In genomic region chr5:72866260-72866905, GRCm38 (mm10) we compare ENCODE assay signal across 15 mouse cellular contexts. TPM values are rescaled to one million over a fixed set of nuclear protein-coding genes. Genes with fewer than 3 reads are reported as not detected.
A peak's percentile ranks its signal among the peaks of the same experiment; 100 is the strongest.
DNase-seq lines count a peak whose midpoint lies in the region; ATAC-seq and TF ChIP-seq lines count a peak whose summit lies in the region.
"Had no signal": no experiment of that assay in that cellular context is flagged by ENCODE, and none has a peak within 500 bp of the region (broad histone marks: within the 10 kb centered on the region; RNA-seq: fewer than 3 reads in every experiment).

No protein-coding gene starts in this region.

- H3K4me2 ChIP-seq in hindbrain, embryonic 13.5 days, result peak overlapping the region; percentile 68; the same call in 1 of the 2 replicates
- no peak overlapping the region for H3K4me2 ChIP-seq in hindbrain, embryonic 12.5 days (replicated peaks)
- H3K4me2 ChIP-seq in midbrain, embryonic 14.5 days (ENCODE audit: low read length), result peak overlapping the region; percentile 9; the same call in 1 of the 2 replicates
- no peak overlapping the region for H3K4me2 ChIP-seq in midbrain, embryonic 13.5 days (replicated peaks)
- peak overlapping the region; percentile 84 for H3K4me2 ChIP-seq in intestine, postnatal 0 days (replicated peaks; ENCODE audit: low read depth)
- H3K4me2 ChIP-seq in stomach, postnatal 0 days (replicated peaks; ENCODE audit: low read depth), result peak overlapping the region; percentile 92; the same call in 1 of the 2 replicates
- no peak overlapping the region for H3K4me2 ChIP-seq in forebrain, embryonic 16.5 days (ENCODE audit: low read length)
- H3K4me2 ChIP-seq: limb, embryonic 12.5 days had no signal

- 54% methylated on average over 6 of the region's 6 CpGs for WGBS in hindbrain, embryonic 13.5 days
- WGBS in hindbrain, embryonic 12.5 days, result 49% methylated on average over 6 of the region's 6 CpGs
- WGBS in midbrain, embryonic 14.5 days, result 55% methylated on average over 6 of the region's 6 CpGs
- 54% methylated on average over 6 of the region's 6 CpGs for WGBS in midbrain, embryonic 13.5 days
- 28% methylated on average over 6 of the region's 6 CpGs for whole genome bisulfite sequencing in intestine, postnatal 0 days
- WGBS in stomach, postnatal 0 days, result 64% methylated on average over 6 of the region's 6 CpGs
- 67% methylated on average over 6 of the region's 6 CpGs for WGBS in forebrain, embryonic 16.5 days

- no peak overlapping the region for H3K4me3 ChIP-seq in hindbrain, embryonic 13.5 days
- H3K4me3 ChIP-seq in hindbrain, embryonic 12.5 days, result no peak overlapping the region
- no peak overlapping the region for H3K4me3 ChIP-seq in midbrain, embryonic 14.5 days (replicated peaks; ENCODE audit: low read depth, low read length)
- H3K4me3 ChIP-seq in midbrain, embryonic 13.5 days (replicated peaks), result no peak overlapping the region
- peak overlapping the region; percentile 56; the same call in 1 of the 2 replicates for H3K4me3 ChIP-seq in intestine, postnatal 0 days (ENCODE audit: low read depth, low read length)
- no peak overlapping the region for H3K4me3 ChIP-seq in stomach, postnatal 0 days (ENCODE audit: low read depth, low read length)
- no peak overlapping the region for H3K4me3 ChIP-seq in forebrain, embryonic 16.5 days (replicated peaks; ENCODE audit: low read length)
- H3K4me3 ChIP-seq: myocyte had no signal

- ATAC-seq in hindbrain, embryonic 13.5 days (ENCODE audit: low FRiP score), result no peak
- no peak for ATAC-seq in hindbrain, embryonic 12.5 days (ENCODE audit: low FRiP score)
- no peak for ATAC-seq in midbrain, embryonic 14.5 days (ENCODE audit: low FRiP score, low TSS enrichment)
- no peak for ATAC-seq in midbrain, embryonic 13.5 days
- 0 out of 2 replicates have a peak, but pooled peaks have one; percentile 12 for ATAC-seq in intestine, postnatal 0 days
- ATAC-seq in stomach, postnatal 0 days (ENCODE audit: low FRiP score, low TSS enrichment), result no peak
- no peak for ATAC-seq in forebrain, embryonic 16.5 days

- TF ChIP-seq CTCF in intestine, postnatal 0 days (IDR thresholded peaks at IDR 0.05; ENCODE audit: low read depth), result no peak
- no peak for TF ChIP-seq CTCF in stomach, postnatal 0 days (IDR thresholded peaks at IDR 0.05; ENCODE audit: low read depth)

- no peak for TF ChIP-seq EP300 in stomach, postnatal 0 days (optimal IDR thresholded peaks at IDR 0.05)

- H3K4me1 ChIP-seq in hindbrain, embryonic 13.5 days (replicated peaks), result peaks cover 6% of the 10 kb centered on the region
- H3K4me1 ChIP-seq in hindbrain, embryonic 12.5 days, result peaks cover 4% of the 10 kb centered on the region
- H3K4me1 ChIP-seq in midbrain, embryonic 14.5 days (ENCODE audit: control insufficient read depth, insufficient read depth, low read length), result no peaks in the 10 kb centered on the region
- H3K4me1 ChIP-seq in midbrain, embryonic 13.5 days (replicated peaks), result peaks cover 11% of the 10 kb centered on the region
- no peaks in the 10 kb centered on the region; the same call in 1 of the 2 replicates for H3K4me1 ChIP-seq in intestine, postnatal 0 days (replicated peaks; ENCODE audit: control insufficient read depth, insufficient read depth, low read length)
- H3K4me1 ChIP-seq in stomach, postnatal 0 days (replicated peaks; ENCODE audit: control insufficient read depth, insufficient read depth), result no peaks in the 10 kb centered on the region
- H3K4me1 ChIP-seq in forebrain, embryonic 16.5 days (replicated peaks; ENCODE audit: control insufficient read depth, insufficient read depth, low read length), result peaks cover 8% of the 10 kb centered on the region

- no peak for DNase-seq in midbrain, embryonic 14.5 days
- DNase-seq in stomach, postnatal 0 days (ENCODE audit: low spot score), result no peak
- DNase-seq in cerebellum, postnatal 4 days (ENCODE audit: low spot score in 2 of 2), result no peak
- DNase-seq: cerebellum, postnatal 10 days; layer of hippocampus, adult 9-11 months; lung, postnatal 4 days; retina, postnatal 1 day; thymus, postnatal 4 days had no signal

- H3K36me3 ChIP-seq in hindbrain, embryonic 13.5 days, result no peaks in the 10 kb centered on the region
- no peaks in the 10 kb centered on the region for H3K36me3 ChIP-seq in hindbrain, embryonic 12.5 days
- no peaks in the 10 kb centered on the region for H3K36me3 ChIP-seq in midbrain, embryonic 14.5 days (ENCODE audit: control insufficient read depth, insufficient read depth, low read length)
- no peaks in the 10 kb centered on the region for H3K36me3 ChIP-seq in midbrain, embryonic 13.5 days
- 0 out of 2 replicates have a peak, but pooled peaks cover 4% of the 10 kb centered on the region for H3K36me3 ChIP-seq in intestine, postnatal 0 days (ENCODE audit: control insufficient read depth, insufficient read depth)
- no peaks in the 10 kb centered on the region for H3K36me3 ChIP-seq in stomach, postnatal 0 days (ENCODE audit: control insufficient read depth, insufficient read depth, low read length)
- no peaks in the 10 kb centered on the region for H3K36me3 ChIP-seq in forebrain, embryonic 16.5 days (ENCODE audit: control insufficient read depth, insufficient read depth)
- H3K36me3 ChIP-seq: limb, embryonic 12.5 days had no signal

- no peak overlapping the region for H3K27ac ChIP-seq in hindbrain, embryonic 13.5 days
- no peak overlapping the region for H3K27ac ChIP-seq in hindbrain, embryonic 12.5 days
- H3K27ac ChIP-seq in midbrain, embryonic 14.5 days (replicated peaks; ENCODE audit: low read depth, low read length), result no peak overlapping the region
- H3K27ac ChIP-seq in midbrain, embryonic 13.5 days, result no peak overlapping the region
- H3K27ac ChIP-seq in intestine, postnatal 0 days (ENCODE audit: low read depth, low read length), result peak overlapping the region; percentile 83
- no peak overlapping the region for H3K27ac ChIP-seq in stomach, postnatal 0 days (replicated peaks)
- H3K27ac ChIP-seq in forebrain, embryonic 16.5 days (ENCODE audit: low read length), result no peak overlapping the region
- H3K27ac ChIP-seq: limb, embryonic 12.5 days had no signal

- no peaks in the 10 kb centered on the region for H3K9me3 ChIP-seq in hindbrain, embryonic 13.5 days
- H3K9me3 ChIP-seq in hindbrain, embryonic 12.5 days (replicated peaks), result no peaks in the 10 kb centered on the region
- no peaks in the 10 kb centered on the region for H3K9me3 ChIP-seq in midbrain, embryonic 14.5 days (ENCODE audit: control insufficient read depth, low read length)
- H3K9me3 ChIP-seq in midbrain, embryonic 13.5 days, result no peaks in the 10 kb centered on the region
- 0 out of 2 replicates have a peak, but pooled peaks cover 4% of the 10 kb centered on the region for H3K9me3 ChIP-seq in intestine, postnatal 0 days (ENCODE audit: control insufficient read depth)
- no peaks in the 10 kb centered on the region for H3K9me3 ChIP-seq in stomach, postnatal 0 days (ENCODE audit: control insufficient read depth, low read length)
- no peaks in the 10 kb centered on the region for H3K9me3 ChIP-seq in forebrain, embryonic 16.5 days (ENCODE audit: control insufficient read depth, low read length)
- H3K9me3 ChIP-seq: limb, embryonic 12.5 days had no signal

- H3K9ac ChIP-seq in hindbrain, embryonic 13.5 days, result no peak overlapping the region
- no peak overlapping the region for H3K9ac ChIP-seq in hindbrain, embryonic 12.5 days
- H3K9ac ChIP-seq in midbrain, embryonic 14.5 days (replicated peaks; ENCODE audit: low read length), result no peak overlapping the region
- no peak overlapping the region for H3K9ac ChIP-seq in midbrain, embryonic 13.5 days (replicated peaks)
- no peak overlapping the region for H3K9ac ChIP-seq in intestine, postnatal 0 days (ENCODE audit: low read depth, low read length)
- H3K9ac ChIP-seq in stomach, postnatal 0 days (ENCODE audit: low read length), result no peak overlapping the region
- H3K9ac ChIP-seq in forebrain, embryonic 16.5 days (replicated peaks; ENCODE audit: low read depth, low read length), result no peak overlapping the region
- H3K9ac ChIP-seq: limb, embryonic 12.5 days had no signal

- H3K27me3 ChIP-seq in hindbrain, embryonic 13.5 days, result peaks cover 47% of the 10 kb centered on the region
- H3K27me3 ChIP-seq in hindbrain, embryonic 12.5 days, result peaks cover 24% of the 10 kb centered on the region
- H3K27me3 ChIP-seq in midbrain, embryonic 14.5 days (ENCODE audit: control insufficient read depth, insufficient read depth, low read length), result peaks cover 19% of the 10 kb centered on the region; the same call in 1 of the 2 replicates
- H3K27me3 ChIP-seq in midbrain, embryonic 13.5 days, result peaks cover 29% of the 10 kb centered on the region
- no peaks in the 10 kb centered on the region for H3K27me3 ChIP-seq in intestine, postnatal 0 days (replicated peaks; ENCODE audit: control insufficient read depth, insufficient read depth, low read length)
- no peaks in the 10 kb centered on the region for H3K27me3 ChIP-seq in stomach, postnatal 0 days (ENCODE audit: control insufficient read depth, insufficient read depth, low read length)
- 0 out of 2 replicates have a peak, but pooled peaks cover 6% of the 10 kb centered on the region for H3K27me3 ChIP-seq in forebrain, embryonic 16.5 days (replicated peaks; ENCODE audit: control insufficient read depth, insufficient read depth, low read length)

RNA-seq across cellular contexts. Expression of gene Tec, which starts 1.9 kb away (rescaled TPM):
- polyA plus RNA-seq in hindbrain, embryonic 13.5 days (2015; fragmentation: Nextera tagmentation; extraction: Ambion mirVana), result 7.0 and 9.8 TPM in 2 replicates
- 6.5 and 7.8 TPM in 2 replicates for polyA plus RNA-seq in hindbrain, embryonic 12.5 days (2016; fragmentation: Nextera tagmentation; extraction: Ambion mirVana)
- 1.6 and 5.3 TPM in 2 replicates for polyA plus RNA-seq in midbrain, embryonic 14.5 days (2014; fragmentation: Nextera tagmentation; extraction: Ambion mirVana)
- polyA plus RNA-seq in midbrain, embryonic 13.5 days (2015; fragmentation: Nextera tagmentation; extraction: Ambion mirVana), result 4.0 and 5.1 TPM in 2 replicates
- polyA plus RNA-seq in intestine, postnatal 0 days (2015; fragmentation: Nextera tagmentation; extraction: Ambion mirVana), result 12.4 and 14.7 TPM in 2 replicates
- polyA plus RNA-seq in stomach, postnatal 0 days (2015; fragmentation: Nextera tagmentation; extraction: Ambion mirVana), result 9.5 and 9.6 TPM in 2 replicates
- polyA plus RNA-seq in forebrain, embryonic 16.5 days (2015; fragmentation: Nextera tagmentation; extraction: Ambion mirVana), result 2.9 and 4.9 TPM in 2 replicates

RNA-seq across cellular contexts. Expression of gene Slain2, which starts 47.7 kb away (rescaled TPM):
- polyA plus RNA-seq in hindbrain, embryonic 13.5 days (2015; fragmentation: Nextera tagmentation; extraction: Ambion mirVana), result 15.7 and 17.4 TPM in 2 replicates
- 27.7 and 30.9 TPM in 2 replicates for polyA plus RNA-seq in hindbrain, embryonic 12.5 days (2016; fragmentation: Nextera tagmentation; extraction: Ambion mirVana)
- polyA plus RNA-seq in midbrain, embryonic 14.5 days (2014; fragmentation: Nextera tagmentation; extraction: Ambion mirVana), result 20.2 and 25.9 TPM in 2 replicates
- polyA plus RNA-seq in midbrain, embryonic 13.5 days (2015; fragmentation: Nextera tagmentation; extraction: Ambion mirVana), result 17.5 and 18.1 TPM in 2 replicates
- 9.6 and 10.1 TPM in 2 replicates for polyA plus RNA-seq in intestine, postnatal 0 days (2015; fragmentation: Nextera tagmentation; extraction: Ambion mirVana)
- polyA plus RNA-seq in stomach, postnatal 0 days (2015; fragmentation: Nextera tagmentation; extraction: Ambion mirVana), result 10.0 and 11.5 TPM in 2 replicates
- polyA plus RNA-seq in forebrain, embryonic 16.5 days (2015; fragmentation: Nextera tagmentation; extraction: Ambion mirVana), result 16.9 and 18.3 TPM in 2 replicates

Comparison
In these comparisons a context has a peak if more than half of its experiments do, and no peak if none do; other contexts are left out.
1. H3K4me2 ChIP-seq: peak in hindbrain, embryonic 13.5 days (single experiment), midbrain, embryonic 14.5 days (single experiment), intestine, postnatal 0 days (single experiment) and stomach, postnatal 0 days (single experiment); none in hindbrain, embryonic 12.5 days (single experiment), midbrain, embryonic 13.5 days (single experiment) and forebrain, embryonic 16.5 days (single experiment).